Comparison of ENCODE assay signal across 8 mouse cellular contexts in genomic region chr8:107587429-107587994, GRCm38 (mm10). TPM values are rescaled to one million over a fixed set of nuclear protein-coding genes. Genes with fewer than 3 reads are reported as not detected.
A peak's percentile ranks its signal among the peaks of the same experiment; 100 is the strongest.
DNase-seq lines count a peak whose midpoint lies in the region; ATAC-seq and TF ChIP-seq lines count a peak whose summit lies in the region.

No protein-coding gene starts in this region.

- H3K9me3 ChIP-seq in heart, embryonic 14.5 days (ENCODE audit: control insufficient read depth, low read length): no peaks in the 10 kb centered on the region
- H3K9me3 ChIP-seq in E14TG2a.4 (ENCODE audit: low read length): no peaks in the 10 kb centered on the region
- no peaks in the 10 kb centered on the region for H3K9me3 ChIP-seq in embryonic facial prominence, embryonic 11.5 days (replicated peaks; ENCODE audit: control insufficient read depth, low read length)
- H3K9me3 ChIP-seq in intestine, embryonic 14.5 days (ENCODE audit: control insufficient read depth, low read length): no peaks in the 10 kb centered on the region

- ATAC-seq in heart, embryonic 14.5 days (ENCODE audit: insufficient number of reproducible peaks, insufficient read depth, low FRiP score, low read depth): no peak
- ATAC-seq in embryonic facial prominence, embryonic 11.5 days (replicated peaks; ENCODE audit: insufficient number of reproducible peaks, low FRiP score, low TSS enrichment, low read depth): no peak
- ATAC-seq in intestine, embryonic 14.5 days (replicated peaks; ENCODE audit: low FRiP score, low TSS enrichment, low read depth): 0 out of 2 replicates have a peak, but pooled peaks have one; percentile 9

- no peak for DNase-seq in heart, adult 11 months
- peak; percentile 42 for DNase-seq in embryonic facial prominence, embryonic 11.5 days (ENCODE audit: low spot score)
- no peak for DNase-seq in intestine, embryonic 14.5 days (ENCODE audit: low spot score)
- DNase-seq in lung, postnatal 36 days: peak; percentile 19
- DNase-seq in testis, postnatal 14 days (ENCODE audit: low spot score): peak; percentile 21
- no peak for DNase-seq in natural killer cell, adult 2 months (ENCODE audit: low spot score in 2 of 2)

- peaks cover 38% of the 10 kb centered on the region for H3K36me3 ChIP-seq in heart, embryonic 14.5 days (ENCODE audit: control insufficient read depth, insufficient read depth, low read length)
- H3K36me3 ChIP-seq in E14TG2a.4 (ENCODE audit: insufficient read depth, low read length): peaks cover 43% of the 10 kb centered on the region
- H3K36me3 ChIP-seq in embryonic facial prominence, embryonic 11.5 days (replicated peaks; ENCODE audit: control insufficient read depth, insufficient read depth, low read depth, low read length): peaks cover 9% of the 10 kb centered on the region; the same call in 1 of the 2 replicates
- H3K36me3 ChIP-seq in intestine, embryonic 14.5 days (ENCODE audit: control insufficient read depth, insufficient read depth, low read length): peaks cover 37% of the 10 kb centered on the region

- TF ChIP-seq CTCF in E14TG2a.4 (conservative IDR thresholded peaks at IDR 0.05; ENCODE audit: low read length): no peak

- H3K4me3 ChIP-seq in heart, embryonic 14.5 days (ENCODE audit: control insufficient read depth in 1 of 2, insufficient read depth in 1 of 2, low read depth in 1 of 2, low read length in 2 of 2): peak overlapping the region; percentile 61 to 95
- peak overlapping the region; percentile 98 for H3K4me3 ChIP-seq in E14TG2a.4 (replicated peaks; ENCODE audit: low read length)
- H3K4me3 ChIP-seq in embryonic facial prominence, embryonic 11.5 days (ENCODE audit: low read depth, low read length): peak overlapping the region; percentile 93
- H3K4me3 ChIP-seq in intestine, embryonic 14.5 days (ENCODE audit: low read depth, low read length): peak overlapping the region; percentile 78

- WGBS in heart, embryonic 14.5 days: 2% methylated on average over 17 of the region's 17 CpGs
- 1% methylated on average over 17 of the region's 17 CpGs for WGBS in embryonic facial prominence, embryonic 11.5 days
- 1% methylated on average over 17 of the region's 17 CpGs for WGBS in intestine, embryonic 14.5 days

- H3K4me2 ChIP-seq in heart, embryonic 14.5 days (ENCODE audit: low read length): peak overlapping the region; percentile 82
- peak overlapping the region; percentile 62 for H3K4me2 ChIP-seq in embryonic facial prominence, embryonic 11.5 days (ENCODE audit: low read depth, low read length)
- H3K4me2 ChIP-seq in intestine, embryonic 14.5 days (ENCODE audit: low read length): peak overlapping the region; percentile 83

- peaks cover 0 to 10% of the 10 kb centered on the region in 2 experiments; a peak in 2 of 4 replicates for H3K4me1 ChIP-seq in heart, embryonic 14.5 days (ENCODE audit: control insufficient read depth in 2 of 2, insufficient read depth in 2 of 2, low read length in 2 of 2)
- H3K4me1 ChIP-seq in E14TG2a.4 (replicated peaks; ENCODE audit: low read depth, low read length): peaks cover 50% of the 10 kb centered on the region
- no peaks in the 10 kb centered on the region for H3K4me1 ChIP-seq in embryonic facial prominence, embryonic 11.5 days (ENCODE audit: control insufficient read depth, insufficient read depth, low read length)
- H3K4me1 ChIP-seq in intestine, embryonic 14.5 days (replicated peaks; ENCODE audit: control insufficient read depth, insufficient read depth, low read length): peaks cover 16% of the 10 kb centered on the region

- H3K9ac ChIP-seq in heart, embryonic 14.5 days (ENCODE audit: low read length): peak overlapping the region; percentile 94
- peak overlapping the region; percentile 93 for H3K9ac ChIP-seq in embryonic facial prominence, embryonic 11.5 days (replicated peaks; ENCODE audit: low read length)
- H3K9ac ChIP-seq in intestine, embryonic 14.5 days (ENCODE audit: low read length): peak overlapping the region; percentile 85

- H3K27ac ChIP-seq in heart, embryonic 14.5 days (replicated peaks in 1 of 2; ENCODE audit: control insufficient read depth in 1 of 2, insufficient read depth in 1 of 2, low read depth in 2 of 2, low read length in 2 of 2): peak overlapping the region; percentile 68 to 79; a peak in 3 of 4 replicates
- peak overlapping the region; percentile 47; the same call in 1 of the 2 replicates for H3K27ac ChIP-seq in embryonic facial prominence, embryonic 11.5 days (replicated peaks; ENCODE audit: low read depth, low read length)
- H3K27ac ChIP-seq in intestine, embryonic 14.5 days (ENCODE audit: low read depth): peak overlapping the region; percentile 83

- H3K27me3 ChIP-seq in heart, embryonic 14.5 days (ENCODE audit: control insufficient read depth, insufficient read depth, low read length): no peaks in the 10 kb centered on the region
- no peaks in the 10 kb centered on the region for H3K27me3 ChIP-seq in E14TG2a.4 (ENCODE audit: insufficient read depth, low read length)
- H3K27me3 ChIP-seq in embryonic facial prominence, embryonic 11.5 days (ENCODE audit: control insufficient read depth, insufficient read depth, low read length): no peaks in the 10 kb centered on the region
- H3K27me3 ChIP-seq in intestine, embryonic 14.5 days (replicated peaks; ENCODE audit: control insufficient read depth, insufficient read depth, low read length): no peaks in the 10 kb centered on the region

RNA-seq across cellular contexts. Expression of gene Psmd7, which starts 0.8 kb away (rescaled TPM):
- polyA plus RNA-seq in heart, embryonic 14.5 days (2014; fragmentation: Nextera tagmentation; extraction: Ambion mirVana): 176 and 179 TPM in 2 replicates
- polyA plus RNA-seq in embryonic facial prominence, embryonic 11.5 days (2014; fragmentation: Nextera tagmentation; extraction: Ambion mirVana): 350 and 362 TPM in 2 replicates
- polyA plus RNA-seq in intestine, embryonic 14.5 days (2014; fragmentation: Nextera tagmentation; extraction: Ambion mirVana): 254 and 272 TPM in 2 replicates

Comparison
In these comparisons a context has a peak if more than half of its experiments do, and no peak if none do; other contexts are left out.
1. DNase-seq: peak in embryonic facial prominence, embryonic 11.5 days (single experiment), lung, postnatal 36 days (single experiment) and testis, postnatal 14 days (single experiment); none in heart, adult 11 months (single experiment), intestine, embryonic 14.5 days (single experiment) and natural killer cell, adult 2 months (0 of 2).
2. Peak in every context shown above with its lines, with median percentiles within 50 percentile points of each other: H3K27ac ChIP-seq, H3K4me2 ChIP-seq, H3K4me3 ChIP-seq and H3K9ac ChIP-seq.